Mouse (Mus musculus) activated CD4-positive, CD25-positive, alpha-beta regulatory T cell, adult 4 months (primary cell): ENCODE results near the gene Gatad2a. TPM values are rescaled to one million over a fixed set of nuclear protein-coding genes. Genes with fewer than 3 reads are reported as not detected.

Source experiments
- ATAC-seq: one replicate; pipeline ENCODE4 v1.8.0; 2017
- polyA plus RNA-seq, 2 experiments: library from polyadenylated mRNA; unstranded; fragments of 100-300 nt; shearing (Covaris generic); gene quantifications; one replicate each; pipeline ENCODE4 v1.2.1; 2017

Gatad2a gene
- polyA plus RNA-seq, 2 experiments from 2014 or later = 22.9 to 25.8 TPM

- no peak for ATAC-seq
Observed at GRCm38 (mm10) chr8:69870003-69870765, 126.0 kb downstream of the Gatad2a start.

GRCm38 (mm10) chr8:69867696-69868326 is 128.4 kb downstream of the Gatad2a start:
- ATAC-seq = no peak

- ATAC-seq = no peak
Observed at GRCm38 (mm10) chr8:69864180-69864579, 132.0 kb downstream of the Gatad2a start.

- no peak for ATAC-seq
Observed at GRCm38 (mm10) chr8:69863387-69864020, 132.7 kb downstream of the Gatad2a start.

- no peak for ATAC-seq
Observed at GRCm38 (mm10) chr8:69861251-69861650, 134.9 kb downstream of the Gatad2a start.

GRCm38 (mm10) chr8:69860807-69861206 is 135.4 kb downstream of the Gatad2a start:
- no peak for ATAC-seq

Other genes starting within 250 kb of the Gatad2a start
- gene Zfp963, start 246.4 kb downstream of the Gatad2a start, polyA plus RNA-seq = 1 to 10 TPM; 5.3 to 8.8 TPM
- gene Gm20422, start 221.5 kb downstream of the Gatad2a start, polyA plus RNA-seq = 1 to 10 TPM in 1 of 2 experiments, not detected in 1; 2.0 TPM
- 10 to 100 TPM; 17.4 to 20.7 TPM for gene Atp13a1, start 205.2 kb downstream of the Gatad2a start, polyA plus RNA-seq
- gene Zfp866, start 205.2 kb downstream of the Gatad2a start, polyA plus RNA-seq = 10 to 100 TPM; 15.8 to 20.6 TPM
- 10 to 100 TPM; 66.3 to 86.0 TPM for gene Gmip, start 187.7 kb downstream of the Gatad2a start, polyA plus RNA-seq
- under 1 TPM; 0.38 to 0.52 TPM for gene Lpar2, start 174.0 kb downstream of the Gatad2a start, polyA plus RNA-seq
- gene Pbx4, start 163.9 kb downstream of the Gatad2a start, polyA plus RNA-seq = 10 to 100 TPM; 13.1 to 15.4 TPM
- gene Cilp2, start 108.7 kb downstream of the Gatad2a start, polyA plus RNA-seq = not detected
- not detected for gene Tssk6, start 94.2 kb downstream of the Gatad2a start, polyA plus RNA-seq
- 100 to 1,000 TPM; 231 to 276 TPM for gene Ndufa13, start 93.8 kb downstream of the Gatad2a start, polyA plus RNA-seq
- gene Yjefn3, start 93.7 kb downstream of the Gatad2a start, polyA plus RNA-seq = under 1 TPM in 1 of 2 experiments, not detected in 1; 0.82 TPM
- 10 to 100 TPM; 36.4 to 50.1 TPM for gene Mau2, start 46.4 kb upstream of the Gatad2a start, polyA plus RNA-seq
- gene Sugp1, start 46.4 kb upstream of the Gatad2a start, polyA plus RNA-seq = 10 to 100 TPM; 45.0 to 46.4 TPM
- under 1 TPM; 0.34 to 0.69 TPM for gene Tm6sf2, start 76.5 kb upstream of the Gatad2a start, polyA plus RNA-seq
- gene Hapln4, start 87.1 kb upstream of the Gatad2a start, polyA plus RNA-seq = not detected
- not detected for gene Ncan, start 124.5 kb upstream of the Gatad2a start, polyA plus RNA-seq
- 10 to 100 TPM; 34.3 to 56.0 TPM for gene Nr2c2ap, start 134.9 kb upstream of the Gatad2a start, polyA plus RNA-seq
- gene Rfxank, start 142.8 kb upstream of the Gatad2a start, polyA plus RNA-seq = 10 to 100 TPM; 36.2 to 58.5 TPM
- 100 to 1,000 TPM in 1 of 2 experiments, 10 to 100 TPM in 1; 98.5 to 112 TPM for gene Borcs8, start 143.1 kb upstream of the Gatad2a start, polyA plus RNA-seq
- not detected for gene Mef2b, start 143.3 kb upstream of the Gatad2a start, polyA plus RNA-seq
- gene Tmem161a, start 176.0 kb upstream of the Gatad2a start, polyA plus RNA-seq = 10 to 100 TPM; 17.4 to 27.3 TPM
- gene Slc25a42, start 215.9 kb upstream of the Gatad2a start, polyA plus RNA-seq = 1 to 10 TPM; 4.9 to 6.3 TPM
- gene Sugp2, start 237.8 kb upstream of the Gatad2a start, polyA plus RNA-seq = 10 to 100 TPM; 18.7 to 23.3 TPM
- 1 to 10 TPM; 6.6 to 7.6 TPM for gene Armc6, start 238.1 kb upstream of the Gatad2a start, polyA plus RNA-seq